Mouse (Mus musculus) liver, embryonic 14.5 days (tissue): Measurements from ENCODE around the gene Mdc1. TPM values are rescaled to one million over a fixed set of nuclear protein-coding genes. Genes with fewer than 3 reads are reported as not detected.

Experiments used
- ATAC-seq: fragments of 200-750 bp; cut with Nextera tagmentation; 2 replicates; pipeline ENCODE4 v1.8.0; 2017; ENCODE audit warnings: moderate number of reproducible peaks, mild to moderate bottlenecking, moderate library complexity; ENCODE audit not compliant: insufficient read depth
- DNase-seq, 3 experiments: peaks; one replicate each; pipeline ENCODE4 v3.0.0-alpha.2; 2012 to 2013; ENCODE audit warnings: low read depth in 3 of 3, low spot score in 3 of 3
- H3K27ac ChIP-seq: fragments of 300-500 bp; sonication (generic); 2 replicates; pipeline ENCODE4 v1.5.1; 2014; ENCODE audit warnings: moderate library complexity, mild to moderate bottlenecking, control low read depth, inconsistent platforms
- H3K27me3 ChIP-seq: fragments of 300-500 bp; sonication (generic); 2 replicates; pipeline ENCODE4 v1.6.1; 2014; ENCODE audit warnings: mild to moderate bottlenecking, low read length, moderate library complexity; ENCODE audit not compliant: control insufficient read depth, insufficient read depth
- H3K36me3 ChIP-seq: fragments of 300-500 bp; sonication (generic); replicated peaks from 2 replicates; pipeline ENCODE4 v1.6.1; 2014; ENCODE audit warnings: low read depth; ENCODE audit not compliant: control insufficient read depth, insufficient read depth
- H3K4me1 ChIP-seq, 2 experiments: fragments of 200-500 bp in 1 of 2; fragments of 300-500 bp in 1 of 2; sonication (generic) in 1 of 2; replicated peaks; 2 replicates each; pipeline ENCODE4 v1.6.1; 2012 to 2014; ENCODE audit warnings: antibody characterized with exemption in 1 of 2, inconsistent platforms in 1 of 2, low read length in 1 of 2; ENCODE audit not compliant: control insufficient read depth in 2 of 2, insufficient read depth in 2 of 2
- H3K4me2 ChIP-seq: fragments of 300-500 bp; sonication (generic); 2 replicates; pipeline ENCODE4 v1.6.1; 2014; ENCODE audit warnings: low read depth, mild to moderate bottlenecking, control low read depth, moderate library complexity
- H3K4me3 ChIP-seq, 2 experiments: fragments of 200-500 bp in 1 of 2; fragments of 300-500 bp in 1 of 2; sonication (generic) in 1 of 2; 2 replicates each; pipeline ENCODE4 v1.5.1; 2012 to 2014; ENCODE audit warnings: low read depth in 2 of 2, low read length in 2 of 2, mild to moderate bottlenecking in 2 of 2, control low read depth in 1 of 2, inconsistent platforms in 1 of 2, moderate library complexity in 1 of 2; ENCODE audit not compliant: insufficient read depth in 1 of 2
- H3K9ac ChIP-seq: fragments of 300-500 bp; sonication (generic); replicated peaks from 2 replicates; pipeline ENCODE4 v1.6.1; 2014; ENCODE audit warnings: mild to moderate bottlenecking, control low read depth, moderate library complexity
- H3K9me3 ChIP-seq: fragments of 300-500 bp; sonication (generic); 2 replicates; pipeline ENCODE4 v1.6.1; 2016; ENCODE audit warnings: low read length, mixed read lengths; ENCODE audit not compliant: control insufficient read depth
- CTCF ChIP-seq: IDR thresholded peaks from 2 replicates; pipeline ENCODE4 v1.5.1; 2016; ENCODE audit warnings: antibody characterized with exemption, low read depth, control low read depth
- EP300 ChIP-seq: IDR thresholded peaks from 2 replicates; pipeline ENCODE4 v1.6.1; 2016; ENCODE audit warnings: antibody characterized with exemption, low read depth
- WGBS: fragments of 180-500 bp; shearing (Covaris S2); extraction: QIAGEN DNeasy Blood & Tissue Kit; methylation state at CpG from one replicate; pipeline ENCODE4 v1.1.7; 2014; ENCODE audit not compliant: insufficient replicate concordance; 5-methylcytosine and 5-hydroxymethylcytosine counted together
- microRNA-seq: library from miRNA; unstranded; fragments of <30 nt; microRNA quantifications from one replicate; pipeline ENCODE4, GENCODE M21; 2016
- polyA plus RNA-seq, 2 experiments: library from polyadenylated mRNA; depleted of rRNA in 1 of 2; stranded (reverse) in 1 of 2; unstranded in 1 of 2; fragments of >200 nt; fragmentation: Nextera tagmentation in 1 of 2; extraction: Ambion mirVana in 1 of 2; gene quantifications; 2 replicates each; pipeline versions ENCODE4 v1.2.1 to v1.2.3; 2012 to 2014

The Mdc1 gene
- polyA plus RNA-seq, 2 experiments, result 6.3 to 10.0 TPM

GRCm38 (mm10) chr17:35900636-35901035 lies 59.3 kb downstream of the Mdc1 start:
- Histone ChIP-seq H3K9ac (no peak overlapping the region), H3K4me1 (peaks cover 7 to 20% of the 10 kb centered on the region in 2 experiments; a peak in 3 of 4 replicates), H3K27me3 (no peaks in the 10 kb centered on the region), H3K36me3 (no peaks in the 10 kb centered on the region; the same call in 1 of the 2 replicates), H3K9me3 (no peaks in the 10 kb centered on the region), H3K4me3 (no peak overlapping the region), H3K4me2 (no peak overlapping the region), H3K27ac (no peak overlapping the region)
- ATAC-seq, result no peak
- TF ChIP-seq EP300, result no peak
- TF ChIP-seq CTCF, result no peak
- 20% methylated on average over 3 of the region's 3 CpGs for WGBS
- DNase-seq, result no peak

GRCm38 (mm10) chr17:35903343-35903991 lies 62.2 kb downstream of the Mdc1 start:
- H3K4me1 ChIP-seq, result peaks cover 0 to 8% of the 10 kb centered on the region in 2 experiments; a peak in 2 of 4 replicates
- DNase-seq (no peak), ATAC-seq (no peak)
- TF ChIP-seq EP300, result no peak
- no peak for TF ChIP-seq CTCF
- H3K36me3 ChIP-seq, result no peaks in the 10 kb centered on the region; the same call in 1 of the 2 replicates
- H3K9me3 ChIP-seq, result no peaks in the 10 kb centered on the region
- no peak overlapping the region for H3K4me3 ChIP-seq
- WGBS, result 59% methylated on average over 9 of the region's 9 CpGs
- H3K27me3 ChIP-seq, result no peaks in the 10 kb centered on the region
- no peak overlapping the region for H3K27ac ChIP-seq
- H3K9ac ChIP-seq, result no peak overlapping the region
- no peak overlapping the region for H3K4me2 ChIP-seq

DNA sequence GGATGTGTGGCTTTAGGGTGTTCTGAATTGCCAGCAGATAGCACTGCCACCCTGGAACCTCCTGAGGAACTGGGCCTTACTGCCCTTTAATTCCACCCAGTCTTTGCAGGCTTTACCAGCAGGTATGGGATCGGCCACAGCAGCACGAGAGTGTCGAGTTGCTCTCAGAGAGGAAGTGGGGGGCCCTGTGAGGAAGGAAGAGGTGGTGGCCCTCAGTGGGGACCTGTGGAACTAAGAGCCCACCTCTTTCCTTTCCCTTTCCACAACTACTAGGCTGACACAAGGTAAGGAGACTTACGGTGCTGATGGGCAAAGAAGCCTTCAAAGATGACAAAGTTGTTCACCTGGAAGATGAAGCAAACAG lies 62.7 kb downstream of the Mdc1 start:
- 31% methylated on average over 4 of the region's 4 CpGs for WGBS
- TF ChIP-seq CTCF, result no peak
- Histone ChIP-seq H3K27ac (no peak overlapping the region), H3K4me3 (no peak overlapping the region), H3K9ac (no peak overlapping the region), H3K4me2 (no peak overlapping the region), H3K36me3 (no peaks in the 10 kb centered on the region; the same call in 1 of the 2 replicates), H3K27me3 (no peaks in the 10 kb centered on the region), H3K4me1 (peaks cover 1 to 9% of the 10 kb centered on the region in 2 experiments; a peak in 3 of 4 replicates), H3K9me3 (no peaks in the 10 kb centered on the region)
- ATAC-seq (no peak), DNase-seq (no peak)

DNA sequence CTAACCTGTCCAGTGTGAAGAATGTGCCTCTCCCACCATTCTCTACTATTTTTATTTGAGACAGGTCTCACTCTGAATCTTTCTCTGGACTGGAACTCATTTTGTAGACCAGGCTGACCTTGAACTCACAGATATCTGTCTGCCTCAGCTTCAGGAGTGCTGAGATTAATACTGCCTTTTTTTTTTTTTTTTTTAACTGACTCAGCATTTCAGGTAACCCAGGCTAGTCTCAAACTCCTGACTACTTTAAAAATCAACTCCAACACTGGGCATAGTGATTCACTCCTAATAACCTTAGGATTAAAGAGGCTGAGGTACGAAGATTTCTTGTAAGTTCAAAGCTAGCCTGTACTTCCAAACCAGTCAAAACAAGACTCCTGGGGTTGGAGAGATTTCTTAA lies 64.3 kb downstream of the Mdc1 start:
- Histone ChIP-seq H3K4me3 (no peak overlapping the region), H3K36me3 (no peaks in the 10 kb centered on the region; the same call in 1 of the 2 replicates), H3K27ac (no peak overlapping the region), H3K27me3 (no peaks in the 10 kb centered on the region), H3K4me2 (no peak overlapping the region), H3K9me3 (no peaks in the 10 kb centered on the region), H3K4me1 (peaks cover 10 to 14% of the 10 kb centered on the region in 2 experiments), H3K9ac (no peak overlapping the region)
- no peak for TF ChIP-seq CTCF
- TF ChIP-seq EP300, result no peak
- ATAC-seq, result no peak
- no peak for DNase-seq
- WGBS, result 79% methylated on average over 1 of the region's 1 CpGs

DNA sequence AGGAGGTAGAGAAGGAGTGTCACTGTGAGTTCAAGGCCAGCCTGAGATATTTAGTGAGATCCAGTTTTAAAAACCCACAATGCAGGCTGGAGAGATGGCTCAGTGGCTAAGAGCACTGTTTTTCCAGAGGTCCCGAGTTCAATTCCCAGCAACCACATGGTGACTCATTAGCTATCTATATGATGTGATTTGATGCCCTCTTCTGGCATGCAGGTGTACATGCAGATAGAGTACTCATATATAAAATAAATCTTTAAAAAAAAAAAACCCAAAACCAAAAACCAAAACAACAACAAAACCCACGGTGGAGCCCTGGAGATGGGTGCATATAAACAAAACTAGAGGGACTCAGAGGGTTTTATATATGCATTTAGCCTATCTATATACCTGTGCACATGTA lies 66.3 kb downstream of the Mdc1 start:
- H3K27me3 ChIP-seq, result no peaks in the 10 kb centered on the region
- no peak overlapping the region for H3K9ac ChIP-seq
- DNase-seq, result no peak
- no peak overlapping the region for H3K4me2 ChIP-seq
- no peak for ATAC-seq
- H3K9me3 ChIP-seq, result no peaks in the 10 kb centered on the region
- H3K4me3 ChIP-seq, result no peak overlapping the region
- peaks cover 10 to 16% of the 10 kb centered on the region in 2 experiments for H3K4me1 ChIP-seq
- peak; percentile 35 for TF ChIP-seq CTCF
- TF ChIP-seq EP300, result no peak
- no peak overlapping the region for H3K27ac ChIP-seq
- peaks cover 13% of the 10 kb centered on the region for H3K36me3 ChIP-seq
- 49% methylated on average over 2 of the region's 2 CpGs for WGBS

Small RNAs within 50 kb of the gene (microRNA-seq; reads per million reads assigned to microRNA genes)
- 1.7 reads per million for gene Gm28033

Other genes with a start within 250 kb of the Mdc1 start
- gene Sfta2, start 240.0 kb upstream of the Mdc1 start, polyA plus RNA-seq (2012; rRNA removed), result not detected in 2 replicates
- not detected in 2 replicates for gene Sfta2, start 240.0 kb upstream of the Mdc1 start, polyA plus RNA-seq (2014; fragmentation: Nextera tagmentation; extraction: Ambion mirVana)
- not detected in 2 replicates for gene Gm9573, start 214.9 kb upstream of the Mdc1 start, polyA plus RNA-seq (2012; rRNA removed)
- gene Gm9573, start 214.9 kb upstream of the Mdc1 start, polyA plus RNA-seq (2014; fragmentation: Nextera tagmentation; extraction: Ambion mirVana), result not detected in 2 replicates
- 0.02 TPM in 1 of 2 replicates, not detected in the other for gene Mucl3, start 197.8 kb upstream of the Mdc1 start, polyA plus RNA-seq (2012; rRNA removed)
- not detected in 2 replicates for gene Mucl3, start 197.8 kb upstream of the Mdc1 start, polyA plus RNA-seq (2014; fragmentation: Nextera tagmentation; extraction: Ambion mirVana)
- 7.1 and 7.8 TPM in 2 replicates for gene Vars2, start 173.9 kb upstream of the Mdc1 start, polyA plus RNA-seq (2012; rRNA removed)
- 4.0 and 5.8 TPM in 2 replicates for gene Vars2, start 173.9 kb upstream of the Mdc1 start, polyA plus RNA-seq (2014; fragmentation: Nextera tagmentation; extraction: Ambion mirVana)
- gene Gtf2h4, start 167.8 kb upstream of the Mdc1 start, polyA plus RNA-seq (2012; rRNA removed), result 17.8 and 18.0 TPM in 2 replicates
- gene Gtf2h4, start 167.8 kb upstream of the Mdc1 start, polyA plus RNA-seq (2014; fragmentation: Nextera tagmentation; extraction: Ambion mirVana), result 23.1 and 26.8 TPM in 2 replicates
- 1.1 TPM in 2 replicates for gene Ddr1, start 136.9 kb upstream of the Mdc1 start, polyA plus RNA-seq (2012; rRNA removed)
- gene Ddr1, start 136.9 kb upstream of the Mdc1 start, polyA plus RNA-seq (2014; fragmentation: Nextera tagmentation; extraction: Ambion mirVana), result 1.6 and 1.7 TPM in 2 replicates
- gene Ier3, start 19.8 kb upstream of the Mdc1 start, polyA plus RNA-seq (2012; rRNA removed), result 10.2 and 11.0 TPM in 2 replicates
- 11.6 and 13.2 TPM in 2 replicates for gene Ier3, start 19.8 kb upstream of the Mdc1 start, polyA plus RNA-seq (2014; fragmentation: Nextera tagmentation; extraction: Ambion mirVana)
- gene Flot1, start 18.3 kb upstream of the Mdc1 start, polyA plus RNA-seq (2012; rRNA removed), result 22.4 and 34.7 TPM in 2 replicates
- 27.8 and 29.2 TPM in 2 replicates for gene Flot1, start 18.3 kb upstream of the Mdc1 start, polyA plus RNA-seq (2014; fragmentation: Nextera tagmentation; extraction: Ambion mirVana)
- 460 and 467 TPM in 2 replicates for gene Tubb5, start 3.2 kb upstream of the Mdc1 start, polyA plus RNA-seq (2012; rRNA removed)
- gene Tubb5, start 3.2 kb upstream of the Mdc1 start, polyA plus RNA-seq (2014; fragmentation: Nextera tagmentation; extraction: Ambion mirVana), result 330 and 363 TPM in 2 replicates
- 15.6 and 18.2 TPM in 2 replicates for gene Nrm, start 19.8 kb downstream of the Mdc1 start, polyA plus RNA-seq (2012; rRNA removed)
- gene Nrm, start 19.8 kb downstream of the Mdc1 start, polyA plus RNA-seq (2014; fragmentation: Nextera tagmentation; extraction: Ambion mirVana), result 20.1 and 22.4 TPM in 2 replicates
- 8.7 and 10.7 TPM in 2 replicates for gene Ppp1r18, start 24.1 kb downstream of the Mdc1 start, polyA plus RNA-seq (2012; rRNA removed)
- gene Ppp1r18, start 24.1 kb downstream of the Mdc1 start, polyA plus RNA-seq (2014; fragmentation: Nextera tagmentation; extraction: Ambion mirVana), result 8.2 and 8.7 TPM in 2 replicates
- 44.8 and 46.0 TPM in 2 replicates for gene Dhx16, start 38.3 kb downstream of the Mdc1 start, polyA plus RNA-seq (2012; rRNA removed)
- gene Dhx16, start 38.3 kb downstream of the Mdc1 start, polyA plus RNA-seq (2014; fragmentation: Nextera tagmentation; extraction: Ambion mirVana), result 25.5 and 30.2 TPM in 2 replicates
- 14.4 and 18.3 TPM in 2 replicates for gene 2310061I04Rik, start 55.9 kb downstream of the Mdc1 start, polyA plus RNA-seq (2012; rRNA removed)
- 10.6 and 10.9 TPM in 2 replicates for gene 2310061I04Rik, start 55.9 kb downstream of the Mdc1 start, polyA plus RNA-seq (2014; fragmentation: Nextera tagmentation; extraction: Ambion mirVana)
- gene Atat1, start 68.6 kb downstream of the Mdc1 start, polyA plus RNA-seq (2012; rRNA removed), result 8.5 and 8.7 TPM in 2 replicates
- 3.3 and 5.8 TPM in 2 replicates for gene Atat1, start 68.6 kb downstream of the Mdc1 start, polyA plus RNA-seq (2014; fragmentation: Nextera tagmentation; extraction: Ambion mirVana)
- 42.6 and 51.6 TPM in 2 replicates for gene Mrps18b, start 74.9 kb downstream of the Mdc1 start, polyA plus RNA-seq (2012; rRNA removed)
- 73.8 and 74.1 TPM in 2 replicates for gene Mrps18b, start 74.9 kb downstream of the Mdc1 start, polyA plus RNA-seq (2014; fragmentation: Nextera tagmentation; extraction: Ambion mirVana)
- 12.3 and 15.6 TPM in 2 replicates for gene Ppp1r10, start 74.9 kb downstream of the Mdc1 start, polyA plus RNA-seq (2012; rRNA removed)
- gene Ppp1r10, start 74.9 kb downstream of the Mdc1 start, polyA plus RNA-seq (2014; fragmentation: Nextera tagmentation; extraction: Ambion mirVana), result 15.4 and 17.4 TPM in 2 replicates
- 35.7 and 49.0 TPM in 2 replicates for gene Abcf1, start 128.2 kb downstream of the Mdc1 start, polyA plus RNA-seq (2012; rRNA removed)
- 39.0 and 49.1 TPM in 2 replicates for gene Abcf1, start 128.2 kb downstream of the Mdc1 start, polyA plus RNA-seq (2014; fragmentation: Nextera tagmentation; extraction: Ambion mirVana)
- gene Gnl1, start 138.3 kb downstream of the Mdc1 start, polyA plus RNA-seq (2012; rRNA removed), result 3.9 and 5.2 TPM in 2 replicates
- gene Gnl1, start 138.3 kb downstream of the Mdc1 start, polyA plus RNA-seq (2014; fragmentation: Nextera tagmentation; extraction: Ambion mirVana), result 4.4 and 5.6 TPM in 2 replicates
- gene Prr3, start 138.7 kb downstream of the Mdc1 start, polyA plus RNA-seq (2012; rRNA removed), result 5.5 and 6.3 TPM in 2 replicates
- 3.5 and 4.5 TPM in 2 replicates for gene Prr3, start 138.7 kb downstream of the Mdc1 start, polyA plus RNA-seq (2014; fragmentation: Nextera tagmentation; extraction: Ambion mirVana)
- gene H2-T24, start 179.0 kb downstream of the Mdc1 start, polyA plus RNA-seq (2012; rRNA removed), result 3.2 and 4.3 TPM in 2 replicates
- 3.7 and 4.0 TPM in 2 replicates for gene H2-T24, start 179.0 kb downstream of the Mdc1 start, polyA plus RNA-seq (2014; fragmentation: Nextera tagmentation; extraction: Ambion mirVana)
- 24.3 and 29.1 TPM in 2 replicates for gene H2-T23, start 191.3 kb downstream of the Mdc1 start, polyA plus RNA-seq (2012; rRNA removed)
- 25.5 and 28.8 TPM in 2 replicates for gene H2-T23, start 191.3 kb downstream of the Mdc1 start, polyA plus RNA-seq (2014; fragmentation: Nextera tagmentation; extraction: Ambion mirVana)
- gene H2-T22, start 201.2 kb downstream of the Mdc1 start, polyA plus RNA-seq (2012; rRNA removed), result 6.8 and 7.9 TPM in 2 replicates
- gene H2-T22, start 201.2 kb downstream of the Mdc1 start, polyA plus RNA-seq (2014; fragmentation: Nextera tagmentation; extraction: Ambion mirVana), result 9.8 and 10.6 TPM in 2 replicates
- not detected in 2 replicates for gene Gm6034, start 201.4 kb downstream of the Mdc1 start, polyA plus RNA-seq (2012; rRNA removed)
- not detected in 2 replicates for gene Gm6034, start 201.4 kb downstream of the Mdc1 start, polyA plus RNA-seq (2014; fragmentation: Nextera tagmentation; extraction: Ambion mirVana)
- gene Gm11127, start 216.9 kb downstream of the Mdc1 start, polyA plus RNA-seq (2012; rRNA removed), result 0.03 TPM in 1 of 2 replicates, not detected in the other
- gene Gm11127, start 216.9 kb downstream of the Mdc1 start, polyA plus RNA-seq (2014; fragmentation: Nextera tagmentation; extraction: Ambion mirVana), result not detected in 2 replicates